Mouse (Mus musculus): ENCODE data around the gene Tgfb2. TPM values are rescaled to one million over a fixed set of nuclear protein-coding genes. Genes with fewer than 3 reads are reported as not detected.
A peak's percentile ranks its signal among the peaks of the same experiment; 100 is the strongest.

The Tgfb2 gene
- polyA plus RNA-seq, 1 experiment from 2014 or later: 20.1 TPM

GRCm38 (mm10) chr1:186721846-186722245 lies 16.1 kb upstream of the Tgfb2 start:
- peak; percentile 67 for ATAC-seq
- Histone ChIP-seq H3K27ac (ENCODE audit: low read length) (no peak overlapping the region), H3K9ac (ENCODE audit: low read depth, low read length) (no peak overlapping the region), H3K4me2 (ENCODE audit: low read length) (no peak overlapping the region), H3K36me3 (ENCODE audit: control insufficient read depth, insufficient read depth, low read length) (0 out of 2 replicates have a peak, but pooled peaks cover 2% of the 10 kb centered on the region), H3K9me3 (replicated peaks; ENCODE audit: control insufficient read depth, low read length, poor library complexity, severe bottlenecking) (no peaks in the 10 kb centered on the region), H3K27me3 (ENCODE audit: control insufficient read depth, insufficient read depth, low read depth, low read length) (no peaks in the 10 kb centered on the region), H3K4me3 (ENCODE audit: low read depth, low read length) (no peak overlapping the region), H3K4me1 (ENCODE audit: control insufficient read depth, insufficient read depth, low read length) (peaks cover 2% of the 10 kb centered on the region; the same call in 1 of the 2 replicates)
- 37% methylated on average over 12 of the region's 12 CpGs for WGBS

GRCm38 (mm10) chr1:186721166-186721565 lies 15.4 kb upstream of the Tgfb2 start:
- Histone ChIP-seq H3K9me3 (replicated peaks; ENCODE audit: control insufficient read depth, low read length, poor library complexity, severe bottlenecking) (no peaks in the 10 kb centered on the region), H3K9ac (ENCODE audit: low read depth, low read length) (no peak overlapping the region), H3K27ac (ENCODE audit: low read length) (no peak overlapping the region), H3K4me1 (ENCODE audit: control insufficient read depth, insufficient read depth, low read length) (peaks cover 2% of the 10 kb centered on the region; the same call in 1 of the 2 replicates), H3K36me3 (ENCODE audit: control insufficient read depth, insufficient read depth, low read length) (0 out of 2 replicates have a peak, but pooled peaks cover 2% of the 10 kb centered on the region), H3K27me3 (ENCODE audit: control insufficient read depth, insufficient read depth, low read depth, low read length) (no peaks in the 10 kb centered on the region), H3K4me3 (ENCODE audit: low read depth, low read length) (no peak overlapping the region), H3K4me2 (ENCODE audit: low read length) (no peak overlapping the region)
- no peak for ATAC-seq
- 95% methylated on average over 11 of the region's 11 CpGs for WGBS

- Histone ChIP-seq H3K9me3 (replicated peaks; ENCODE audit: control insufficient read depth, low read length, poor library complexity, severe bottlenecking) (no peaks in the 10 kb centered on the region), H3K27ac (ENCODE audit: low read length) (no peak overlapping the region), H3K4me2 (ENCODE audit: low read length) (no peak overlapping the region), H3K4me3 (ENCODE audit: low read depth, low read length) (no peak overlapping the region), H3K9ac (ENCODE audit: low read depth, low read length) (no peak overlapping the region), H3K36me3 (ENCODE audit: control insufficient read depth, insufficient read depth, low read length) (0 out of 2 replicates have a peak, but pooled peaks cover 2% of the 10 kb centered on the region), H3K27me3 (ENCODE audit: control insufficient read depth, insufficient read depth, low read depth, low read length) (no peaks in the 10 kb centered on the region), H3K4me1 (ENCODE audit: control insufficient read depth, insufficient read depth, low read length) (peaks cover 2% of the 10 kb centered on the region; the same call in 1 of the 2 replicates)
- WGBS: 90% methylated on average over 9 of the region's 9 CpGs
- no peak for ATAC-seq
Measured at GRCm38 (mm10) chr1:186719708-186720107, 13.9 kb upstream of the Tgfb2 start.

- Histone ChIP-seq H3K27me3 (ENCODE audit: control insufficient read depth, insufficient read depth, low read depth, low read length) (no peaks in the 10 kb centered on the region), H3K9me3 (replicated peaks; ENCODE audit: control insufficient read depth, low read length, poor library complexity, severe bottlenecking) (no peaks in the 10 kb centered on the region), H3K36me3 (ENCODE audit: control insufficient read depth, insufficient read depth, low read length) (0 out of 2 replicates have a peak, but pooled peaks cover 2% of the 10 kb centered on the region), H3K4me1 (ENCODE audit: control insufficient read depth, insufficient read depth, low read length) (peaks cover 2% of the 10 kb centered on the region; the same call in 1 of the 2 replicates), H3K4me3 (ENCODE audit: low read depth, low read length) (no peak overlapping the region), H3K4me2 (ENCODE audit: low read length) (no peak overlapping the region), H3K9ac (ENCODE audit: low read depth, low read length) (no peak overlapping the region), H3K27ac (ENCODE audit: low read length) (no peak overlapping the region)
- 89% methylated on average over 5 of the region's 5 CpGs for WGBS
- ATAC-seq: no peak
Measured at GRCm38 (mm10) chr1:186718881-186719280, 13.1 kb upstream of the Tgfb2 start.

- ATAC-seq: no peak
- H3K27ac ChIP-seq (ENCODE audit: low read length): no peak overlapping the region
- no peak overlapping the region for H3K4me2 ChIP-seq (ENCODE audit: low read length)
- 84% methylated on average over 17 of the region's 17 CpGs for WGBS
- H3K4me3 ChIP-seq (ENCODE audit: low read depth, low read length): no peak overlapping the region
- 0 out of 2 replicates have a peak, but pooled peaks cover 2% of the 10 kb centered on the region for H3K36me3 ChIP-seq (ENCODE audit: control insufficient read depth, insufficient read depth, low read length)
- H3K9me3 ChIP-seq (replicated peaks; ENCODE audit: control insufficient read depth, low read length, poor library complexity, severe bottlenecking): no peaks in the 10 kb centered on the region
- H3K27me3 ChIP-seq (ENCODE audit: control insufficient read depth, insufficient read depth, low read depth, low read length): no peaks in the 10 kb centered on the region
- no peak overlapping the region for H3K9ac ChIP-seq (ENCODE audit: low read depth, low read length)
- H3K4me1 ChIP-seq (ENCODE audit: control insufficient read depth, insufficient read depth, low read length): no peaks in the 10 kb centered on the region
Measured at GRCm38 (mm10) chr1:186714980-186715896, 9.4 kb upstream of the Tgfb2 start.

- WGBS: 89% methylated on average over 4 of the region's 4 CpGs
- H3K4me2 ChIP-seq (ENCODE audit: low read length): no peak overlapping the region
- ATAC-seq: no peak
- no peak overlapping the region for H3K27ac ChIP-seq (ENCODE audit: low read length)
- no peaks in the 10 kb centered on the region for H3K9me3 ChIP-seq (replicated peaks; ENCODE audit: control insufficient read depth, low read length, poor library complexity, severe bottlenecking)
- no peaks in the 10 kb centered on the region for H3K36me3 ChIP-seq (ENCODE audit: control insufficient read depth, insufficient read depth, low read length)
- H3K4me3 ChIP-seq (ENCODE audit: low read depth, low read length): no peak overlapping the region
- H3K9ac ChIP-seq (ENCODE audit: low read depth, low read length): no peak overlapping the region
- no peaks in the 10 kb centered on the region for H3K27me3 ChIP-seq (ENCODE audit: control insufficient read depth, insufficient read depth, low read depth, low read length)
- H3K4me1 ChIP-seq (ENCODE audit: control insufficient read depth, insufficient read depth, low read length): no peaks in the 10 kb centered on the region
Measured at GRCm38 (mm10) chr1:186714215-186714614, 8.4 kb upstream of the Tgfb2 start.

- Histone ChIP-seq H3K4me2 (ENCODE audit: low read length) (no peak overlapping the region), H3K27me3 (ENCODE audit: control insufficient read depth, insufficient read depth, low read depth, low read length) (no peaks in the 10 kb centered on the region), H3K27ac (ENCODE audit: low read length) (no peak overlapping the region), H3K36me3 (ENCODE audit: control insufficient read depth, insufficient read depth, low read length) (no peaks in the 10 kb centered on the region), H3K9me3 (replicated peaks; ENCODE audit: control insufficient read depth, low read length, poor library complexity, severe bottlenecking) (no peaks in the 10 kb centered on the region), H3K9ac (ENCODE audit: low read depth, low read length) (no peak overlapping the region), H3K4me3 (ENCODE audit: low read depth, low read length) (no peak overlapping the region), H3K4me1 (ENCODE audit: control insufficient read depth, insufficient read depth, low read length) (no peaks in the 10 kb centered on the region)
- 2% methylated on average over 3 of the region's 3 CpGs for WGBS
- ATAC-seq: no peak
Measured at GRCm38 (mm10) chr1:186712802-186713471, 7.1 kb upstream of the Tgfb2 start.

- Histone ChIP-seq H3K4me3 (ENCODE audit: low read depth, low read length) (peak overlapping the region; percentile 60), H3K27me3 (ENCODE audit: control insufficient read depth, insufficient read depth, low read depth, low read length) (peaks cover 7% of the 10 kb centered on the region), H3K36me3 (ENCODE audit: control insufficient read depth, insufficient read depth, low read length) (no peaks in the 10 kb centered on the region), H3K9ac (ENCODE audit: low read depth, low read length) (peak overlapping the region; percentile 69), H3K4me1 (ENCODE audit: control insufficient read depth, insufficient read depth, low read length) (peaks cover 14% of the 10 kb centered on the region), H3K9me3 (replicated peaks; ENCODE audit: control insufficient read depth, low read length, poor library complexity, severe bottlenecking) (no peaks in the 10 kb centered on the region), H3K4me2 (ENCODE audit: low read length) (peak overlapping the region; percentile 79), H3K27ac (ENCODE audit: low read length) (peak overlapping the region; percentile 47)
- peak; percentile 79 for ATAC-seq
- under 1% methylated on average over 62 of the region's 65 CpGs for WGBS
Measured at GRCm38 (mm10) chr1:186705203-186705914, 430 bp downstream of the Tgfb2 start.
